Mouse (Mus musculus) gonadal fat pad, adult 2 months (tissue): ENCODE measurements around the gene Cdc42. TPM values are rescaled to one million over a fixed set of nuclear protein-coding genes. Genes with fewer than 3 reads are reported as not detected.

ENCODE experiments used
- DNase-seq: peaks from one replicate; pipeline ENCODE4 v3.0.0-alpha.2; 2012; ENCODE audit warnings: low read depth
- polyA plus RNA-seq: library from polyadenylated mRNA; depleted of rRNA; stranded (reverse); fragments of >200 nt; gene quantifications from 2 replicates; pipeline ENCODE4 v1.2.3, GENCODE M21; 2012

The Cdc42 gene
- polyA plus RNA-seq, 1 experiment: 148 TPM

GRCm38 (mm10) chr4:137316027-137316770 is 41.3 kb downstream of the Cdc42 start:
- DNase-seq: no peak

- DNase-seq: no peak
Observed at GRCm38 (mm10) chr4:137315061-137315460, 42.5 kb downstream of the Cdc42 start.

GRCm38 (mm10) chr4:137314561-137314960 is 43.0 kb downstream of the Cdc42 start:
- DNase-seq: no peak

GRCm38 (mm10) chr4:137313511-137313910 is 44.0 kb downstream of the Cdc42 start:
- no peak for DNase-seq

GRCm38 (mm10) chr4:137308377-137308776 is 49.1 kb downstream of the Cdc42 start:
- DNase-seq: no peak

- no peak for DNase-seq
Observed at GRCm38 (mm10) chr4:137306991-137307706, 50.4 kb downstream of the Cdc42 start.

- DNase-seq: no peak
Observed at GRCm38 (mm10) chr4:137306577-137306888, 51.0 kb downstream of the Cdc42 start.

GRCm38 (mm10) chr4:137305831-137306576 is 51.5 kb downstream of the Cdc42 start:
- DNase-seq: no peak

GRCm38 (mm10) chr4:137305066-137305465 is 52.5 kb downstream of the Cdc42 start:
- no peak for DNase-seq

GRCm38 (mm10) chr4:137304106-137304505 is 53.4 kb downstream of the Cdc42 start:
- DNase-seq: no peak

- no peak for DNase-seq
Observed at GRCm38 (mm10) chr4:137301635-137302034, 55.9 kb downstream of the Cdc42 start.

- DNase-seq: no peak
Observed at GRCm38 (mm10) chr4:137300227-137300626, 57.3 kb downstream of the Cdc42 start.

- DNase-seq: no peak
Observed at GRCm38 (mm10) chr4:137298406-137298805, 59.1 kb downstream of the Cdc42 start.

- no peak for DNase-seq
Observed at GRCm38 (mm10) chr4:137297611-137298010, 59.9 kb downstream of the Cdc42 start.

- no peak for DNase-seq
Observed at GRCm38 (mm10) chr4:137294951-137295350, 62.6 kb downstream of the Cdc42 start.

GRCm38 (mm10) chr4:137294474-137294873 is 63.0 kb downstream of the Cdc42 start:
- no peak for DNase-seq

GRCm38 (mm10) chr4:137294032-137294431 is 63.5 kb downstream of the Cdc42 start:
- no peak for DNase-seq

- no peak for DNase-seq
Observed at GRCm38 (mm10) chr4:137292625-137293024, 64.9 kb downstream of the Cdc42 start.

- no peak for DNase-seq
Observed at GRCm38 (mm10) chr4:137290250-137290649, 67.3 kb downstream of the Cdc42 start.

- no peak for DNase-seq
Observed at GRCm38 (mm10) chr4:137289701-137290100, 67.8 kb downstream of the Cdc42 start.

GRCm38 (mm10) chr4:137287818-137288217 is 69.7 kb downstream of the Cdc42 start:
- DNase-seq: no peak

- no peak for DNase-seq
Observed at GRCm38 (mm10) chr4:137287206-137287605, 70.3 kb downstream of the Cdc42 start.

GRCm38 (mm10) chr4:137286662-137286953 is 70.9 kb downstream of the Cdc42 start:
- no peak for DNase-seq
